Mouse (Mus musculus) CH12.LX (cell line): ENCODE measurements around the gene Esrra. TPM values are rescaled to one million over a fixed set of nuclear protein-coding genes. Genes with fewer than 3 reads are reported as not detected.

Experiments used
- DNase-seq: peaks from one replicate; pipeline ENCODE4 v3.0.0-alpha.2; 2013; ENCODE audit errors: extremely low read depth
- H3K27ac ChIP-seq: 2 replicates; pipeline ENCODE4 v1.5.1; 2012; ENCODE audit warnings: low read depth, mild to moderate bottlenecking, control low read depth, moderate library complexity; ENCODE audit not compliant: insufficient read depth
- H3K27me3 ChIP-seq: replicated peaks from 2 replicates; pipeline ENCODE3; 2012; ENCODE audit warnings: inconsistent platforms
- H3K36me3 ChIP-seq, 2 experiments: replicated peaks in 1 of 2; 2 replicates each; pipeline versions ENCODE3 to v1.6.1; 2012; ENCODE audit warnings: inconsistent platforms in 1 of 2, low read length in 1 of 2, mild to moderate bottlenecking in 1 of 2, mixed read lengths in 1 of 2, moderate library complexity in 1 of 2; ENCODE audit not compliant: control insufficient read depth in 1 of 2, insufficient read depth in 1 of 2
- H3K4me1 ChIP-seq, 2 experiments: 2 replicates each; pipeline ENCODE4 v1.6.1; 2012; ENCODE audit warnings: inconsistent platforms in 1 of 2, moderate library complexity in 1 of 2; ENCODE audit not compliant: insufficient read depth in 2 of 2, control insufficient read depth in 1 of 2
- H3K4me2 ChIP-seq: 2 replicates; pipeline ENCODE4 v1.6.1; 2012; ENCODE audit warnings: low read depth, mild to moderate bottlenecking, control low read depth; ENCODE audit not compliant: poor library complexity, insufficient read depth, severe bottlenecking
- H3K4me3 ChIP-seq, 3 experiments: fragments of 150-350 bp in 1 of 3; sonication (generic) in 1 of 3; replicated peaks in 1 of 3; 2 replicates each; pipeline versions ENCODE3 to v1.5.1; 2011 to 2012; ENCODE audit warnings: low read depth in 2 of 3, low read length in 2 of 3, mild to moderate bottlenecking in 2 of 3, moderate library complexity in 2 of 3, control low read depth in 1 of 3, improper control_type of control experiment in 1 of 3, inconsistent platforms in 1 of 3, mixed read lengths in 1 of 3; ENCODE audit not compliant: poor library complexity in 1 of 3
- H3K79me2 ChIP-seq: replicated peaks from 2 replicates; pipeline ENCODE4 v1.6.1; 2012; ENCODE audit warnings: mild to moderate bottlenecking, moderate library complexity; ENCODE audit not compliant: control insufficient read depth, poor library complexity, insufficient read depth, severe bottlenecking; ENCODE audit errors: extremely low read depth
- H3K9ac ChIP-seq: 2 replicates; pipeline ENCODE4 v1.6.1; 2012; ENCODE audit warnings: low read depth, mild to moderate bottlenecking, control low read depth, moderate library complexity; ENCODE audit not compliant: insufficient read depth
- H3K9me3 ChIP-seq: replicated peaks from 2 replicates; pipeline ENCODE3; 2012; ENCODE audit warnings: low read length, inconsistent platforms, mixed read lengths
- BHLHE40 ChIP-seq: IDR thresholded peaks from 2 replicates; pipeline ENCODE4 v1.6.1; 2011; ENCODE audit warnings: mild to moderate bottlenecking, low read depth, low read length, improper control_type of control experiment
- CTCF ChIP-seq, 2 experiments: IDR thresholded peaks in 1 of 2; conservative IDR thresholded peaks in 1 of 2; 2 replicates each; pipeline ENCODE4 v1.5.1; 2011 to 2012; ENCODE audit warnings: low read depth in 2 of 2, low read length in 2 of 2, improper control_type of control experiment in 1 of 2, inconsistent platforms in 1 of 2, mild to moderate bottlenecking in 1 of 2, moderate library complexity in 1 of 2
- GABPA ChIP-seq: IDR thresholded peaks from 2 replicates; pipeline ENCODE4 v1.6.1; 2012; ENCODE audit warnings: low read depth, low read length, improper control_type of control experiment, inconsistent platforms; ENCODE audit not compliant: insufficient replicate concordance
- JUND ChIP-seq: conservative IDR thresholded peaks from 2 replicates; pipeline ENCODE4 v1.6.1; 2011; ENCODE audit warnings: low read depth, low read length, improper control_type of control experiment
- KAT2A ChIP-seq: IDR thresholded peaks from 2 replicates; pipeline ENCODE4 v1.6.1; 2012; ENCODE audit warnings: low read length, improper control_type of control experiment, inconsistent platforms; ENCODE audit not compliant: insufficient replicate concordance
- MEF2A ChIP-seq: IDR thresholded peaks from 2 replicates; pipeline ENCODE4 v1.6.1; 2014; ENCODE audit warnings: low read depth, mild to moderate bottlenecking, inconsistent platforms, low read length, improper control_type of control experiment, borderline replicate concordance
- MXI1 ChIP-seq: IDR thresholded peaks from 2 replicates; pipeline ENCODE4 v1.6.1; 2011; ENCODE audit warnings: mild to moderate bottlenecking, low read depth, low read length, improper control_type of control experiment
- MYC ChIP-seq: IDR thresholded peaks from 2 replicates; pipeline ENCODE4 v1.6.1; 2011; ENCODE audit warnings: low read depth, mild to moderate bottlenecking, improper control_type of control experiment, low read length
- NELFE ChIP-seq: IDR thresholded peaks from 2 replicates; pipeline ENCODE4 v1.6.1; 2011; ENCODE audit warnings: low read depth, low read length, improper control_type of control experiment
- POLR2A ChIP-seq: IDR thresholded peaks from 2 replicates; pipeline ENCODE4 v1.6.1; 2011; ENCODE audit warnings: low read depth, mild to moderate bottlenecking, improper control_type of control experiment, low read length
- POLR2AphosphoS2 ChIP-seq: IDR thresholded peaks from 2 replicates; pipeline ENCODE4 v1.6.1; 2011; ENCODE audit warnings: low read depth, low read length, improper control_type of control experiment
- RAD21 ChIP-seq: IDR thresholded peaks from 2 replicates; pipeline ENCODE4 v1.6.1; 2011; ENCODE audit warnings: low read depth, mild to moderate bottlenecking, low read length, improper control_type of control experiment, moderate library complexity
- RCOR1 ChIP-seq: conservative IDR thresholded peaks from 2 replicates; pipeline ENCODE4 v1.6.1; 2012; ENCODE audit warnings: low read depth, mild to moderate bottlenecking, inconsistent platforms, low read length, improper control_type of control experiment
- SMC3 ChIP-seq: IDR thresholded peaks from 2 replicates; pipeline ENCODE4 v1.6.1; 2011; ENCODE audit warnings: low read depth, low read length, improper control_type of control experiment
- TBP ChIP-seq: conservative IDR thresholded peaks from 2 replicates; pipeline ENCODE4 v1.6.1; 2011; ENCODE audit warnings: low read depth, low read length, improper control_type of control experiment
- UBTF ChIP-seq: IDR thresholded peaks from 2 replicates; pipeline ENCODE4 v1.6.1; 2012; ENCODE audit warnings: low read depth, mild to moderate bottlenecking, inconsistent platforms, low read length, improper control_type of control experiment, moderate library complexity
- USF1 ChIP-seq: IDR thresholded peaks from 2 replicates; pipeline ENCODE4 v1.6.1; 2014; ENCODE audit warnings: low read depth, mild to moderate bottlenecking, inconsistent platforms, low read length, improper control_type of control experiment
- ZKSCAN1 ChIP-seq: IDR thresholded peaks from 2 replicates; pipeline ENCODE4 v1.6.1; 2012; ENCODE audit warnings: low read depth, inconsistent platforms, low read length, improper control_type of control experiment, borderline replicate concordance
- dilution Hi-C: fragments of 300-500 bp; cut with MboI; formaldehyde crosslinking; loops from 2 replicates; pipeline ENCODE4 v1.14.3; 2020; ENCODE audit warnings: low sequenced_read_pairs; ENCODE audit not compliant: extremely low pct_unique_long_range_greater_than_20kb, extremely low pct_ligation_motif_present
- in situ Hi-C: fragments of 300-500 bp; cut with MboI; formaldehyde crosslinking; loops from 3 replicates; pipeline ENCODE4 v1.14.3; 2019; ENCODE audit warnings: low sequenced_read_pairs, low pct_ligation_motif_present, low pct_unique_long_range_greater_than_20kb, mixed read lengths
- polyA plus RNA-seq: library from polyadenylated mRNA; unstranded; fragments of >175 nt; gene quantifications from 2 replicates; pipeline ENCODE4 v1.2.1, GENCODE M21; 2012; ENCODE audit warnings: low read depth; ENCODE audit not compliant: insufficient read length
- total RNA-seq, 2 experiments: library from RNA; depleted of rRNA; stranded (reverse); fragments of 300-350 nt in 1 of 2; fragments of >200 nt in 1 of 2; gene quantifications; 2 replicates each; pipeline ENCODE4 v1.2.3; 2012 to 2014

The Esrra gene
- total and polyA plus RNA-seq, 3 experiments = 13.6 to 28.7 (median 15.6) TPM

DNA sequence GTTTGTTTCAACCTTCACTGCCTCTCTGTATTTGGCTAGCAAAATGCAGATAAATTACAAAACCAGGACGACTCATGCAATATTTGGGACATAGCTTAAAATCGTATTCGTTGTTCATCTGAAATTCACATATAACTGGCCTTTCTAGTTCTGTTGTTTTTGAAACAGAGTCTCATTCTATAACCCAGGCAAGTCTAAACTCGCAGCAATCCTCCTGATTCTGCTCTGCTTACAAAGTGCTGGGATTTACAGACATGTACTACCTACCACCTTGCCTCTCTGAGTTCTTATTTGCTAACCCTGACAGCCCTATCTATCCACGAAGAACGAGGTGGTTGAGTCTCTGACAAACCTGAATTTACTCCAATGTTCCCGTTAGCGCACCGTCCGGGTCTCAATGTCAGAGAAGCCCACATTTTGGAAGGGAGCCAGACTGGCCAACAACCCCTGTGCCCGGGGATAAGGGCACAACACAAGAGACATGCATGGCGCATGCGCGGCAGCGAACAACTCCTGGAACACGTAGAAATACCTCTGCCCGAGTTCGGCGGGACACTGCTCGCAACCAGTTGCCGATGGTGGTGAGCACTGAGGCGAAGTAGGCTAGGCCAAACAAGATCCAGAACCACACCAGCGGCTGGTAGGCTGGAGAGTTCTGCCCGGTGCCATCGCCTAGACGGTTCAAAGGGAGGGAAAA is 5.1 kb upstream of the Esrra start:
- Histone ChIP-seq H3K9ac (no peak overlapping the region), H3K4me1 (peaks cover 3 to 15% of the 10 kb centered on the region in 2 experiments), H3K36me3 (no peaks in the 10 kb centered on the region), H3K27ac (no peak overlapping the region), H3K79me2 (no peaks in the 10 kb centered on the region), H3K9me3 (no peaks in the 10 kb centered on the region), H3K4me3 (no peak overlapping the region), H3K27me3 (peaks cover 3% of the 10 kb centered on the region), H3K4me2 (no peak overlapping the region)
- no peak for DNase-seq
- in situ Hi-C loops (no loop called here), dilution Hi-C loops (no loop called here)
- TF ChIP-seq NELFE = no peak
- no peak for TF ChIP-seq ZKSCAN1
- no peak for TF ChIP-seq POLR2A
- TF ChIP-seq POLR2AphosphoS2 = no peak
- no peak for TF ChIP-seq TBP
- no peak for TF ChIP-seq GABPA
- TF ChIP-seq MXI1 = no peak
- TF ChIP-seq JUND = no peak
- no peak for TF ChIP-seq UBTF
- no peak for TF ChIP-seq USF1
- no peak for TF ChIP-seq RCOR1
- no peak for TF ChIP-seq MYC
- no peak for TF ChIP-seq MEF2A
- TF ChIP-seq CTCF (conservative IDR thresholded peaks at IDR 0.05 in 1 of 2, IDR thresholded peaks at IDR 0.05 in 1 of 2; ENCODE audit: low read depth in 2 of 2, low read length in 2 of 2) = no peak
- no peak for TF ChIP-seq SMC3
- no peak for TF ChIP-seq RAD21
- TF ChIP-seq KAT2A = no peak
- no peak for TF ChIP-seq BHLHE40

DNA sequence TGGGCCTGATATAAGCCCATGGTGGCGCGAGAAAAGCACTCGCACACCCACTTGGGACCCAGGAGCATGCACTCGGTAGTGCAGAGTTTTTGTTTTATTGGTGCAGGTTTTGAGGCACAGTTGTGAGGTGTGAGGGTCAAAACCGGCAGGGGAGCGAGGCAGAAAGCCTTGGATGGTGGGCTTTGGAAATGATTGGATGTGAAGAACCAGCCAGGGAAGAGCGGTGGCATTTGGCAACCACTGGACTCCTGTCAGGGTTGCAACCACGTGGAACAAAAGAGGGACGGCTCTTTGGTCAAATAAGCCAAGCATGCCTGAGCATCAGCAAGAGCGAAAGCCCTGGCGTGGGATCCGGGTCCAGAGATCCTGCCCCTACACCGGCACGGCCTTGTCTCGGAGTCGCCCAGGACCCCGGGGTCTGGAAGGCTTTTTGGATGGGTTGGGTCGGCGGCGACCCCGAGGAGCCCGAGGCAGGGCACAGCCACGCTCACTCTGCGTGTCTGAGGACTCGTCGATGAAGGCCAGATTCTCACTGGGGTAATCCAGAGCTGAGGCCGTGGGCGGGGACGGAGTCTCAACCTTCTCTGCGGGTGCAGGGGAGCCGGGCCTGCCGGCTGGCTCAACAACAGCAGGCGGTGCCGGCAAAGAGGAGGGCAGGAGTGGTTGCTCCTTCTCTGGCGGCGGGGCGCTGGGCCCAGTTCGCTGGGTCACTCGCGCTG is 4.2 kb upstream of the Esrra start:
- dilution Hi-C loops = no loop called here
- Histone ChIP-seq H3K4me3 (no peak overlapping the region), H3K4me2 (no peak overlapping the region), H3K27me3 (peaks cover 3% of the 10 kb centered on the region), H3K27ac (no peak overlapping the region), H3K9ac (no peak overlapping the region), H3K9me3 (no peaks in the 10 kb centered on the region), H3K79me2 (0 out of 2 replicates have a peak, but pooled peaks cover 2% of the 10 kb centered on the region), H3K4me1 (peaks cover 3 to 15% of the 10 kb centered on the region in 2 experiments), H3K36me3 (no peaks in the 10 kb centered on the region)
- no peak for DNase-seq
- no peak for TF ChIP-seq MEF2A
- in situ Hi-C loops = no loop called here
